Mouse (Mus musculus): Measurements from ENCODE around the gene Rmi2. TPM values are rescaled to one million over a fixed set of nuclear protein-coding genes. Genes with fewer than 3 reads are reported as not detected.
A peak's percentile ranks its signal among the peaks of the same experiment; 100 is the strongest.

Rmi2 gene
- total RNA-seq (2014; rRNA removed): 1.3 and 4.1 TPM in 2 replicates
- polyA plus RNA-seq (2015; fragmentation: Nextera tagmentation; extraction: Ambion mirVana): 0.58 and 0.64 TPM in 2 replicates

DNA sequence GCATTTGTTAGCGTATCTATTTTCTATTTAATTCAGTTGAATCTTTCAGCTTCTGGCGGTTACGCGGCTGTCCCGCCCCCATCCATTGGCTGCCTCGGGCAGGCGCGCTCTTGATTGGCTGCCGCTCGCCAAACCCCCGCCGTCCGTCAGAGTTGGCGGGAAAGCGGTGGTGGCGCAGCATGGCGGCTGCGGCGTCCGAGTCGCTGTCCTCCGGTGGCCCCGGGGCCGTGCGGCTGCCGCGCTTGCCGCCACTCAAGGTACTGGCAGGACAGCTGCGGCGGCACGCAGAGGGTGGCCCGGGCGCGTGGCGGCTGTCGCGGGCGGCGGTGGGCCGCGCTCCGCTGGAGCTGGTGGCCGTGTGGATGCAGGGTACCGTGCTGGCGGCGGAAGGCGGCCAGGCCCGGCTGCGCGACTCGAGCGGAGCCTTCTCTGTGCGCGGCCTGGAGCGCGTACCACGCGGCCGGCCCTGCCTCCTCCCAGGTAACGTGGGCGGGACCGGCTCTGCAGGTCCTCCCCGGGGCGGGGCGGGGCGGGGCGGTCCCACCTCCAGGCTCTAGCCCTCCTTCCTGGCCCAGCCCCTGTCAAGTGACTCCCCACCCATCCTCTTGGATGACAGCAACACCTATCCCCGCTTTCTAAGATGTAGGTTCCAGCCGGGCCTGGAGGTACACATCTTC is at the start of gene Rmi2:
Gene Rmi2 (plus strand): TSS at position 149 of the 677 bp plus-strand sequence.
- H3K36me3 ChIP-seq (ENCODE audit: insufficient read depth, low read length): no peaks in the 10 kb centered on the region
- DNase-seq (ENCODE audit: low spot score) (peak; percentile 91), ATAC-seq (peak; percentile 91)
- no peak for TF ChIP-seq CTCF (IDR thresholded peaks at IDR 0.05; ENCODE audit: low read depth)
- H3K9me3 ChIP-seq (ENCODE audit: low read length): no peaks in the 10 kb centered on the region
- peak within 1 kb of the TSS; percentile 90 for H3K4me2 ChIP-seq (ENCODE audit: low read depth, low read length)
- H3K9ac ChIP-seq (replicated peaks; ENCODE audit: low read length): peak within 1 kb of the TSS; percentile 52; the same call in 1 of the 2 replicates
- no peaks in the 10 kb centered on the region for H3K4me1 ChIP-seq (ENCODE audit: insufficient read depth, low read length)
- H3K27me3 ChIP-seq (ENCODE audit: insufficient read depth, low read length): no peaks in the 10 kb centered on the region
- no peak within 1 kb of the TSS for H3K27ac ChIP-seq
- 3% methylated on average over 63 of the region's 69 CpGs for WGBS
- H3K4me3 ChIP-seq (ENCODE audit: low read length): peak within 1 kb of the TSS; percentile 82

DNA sequence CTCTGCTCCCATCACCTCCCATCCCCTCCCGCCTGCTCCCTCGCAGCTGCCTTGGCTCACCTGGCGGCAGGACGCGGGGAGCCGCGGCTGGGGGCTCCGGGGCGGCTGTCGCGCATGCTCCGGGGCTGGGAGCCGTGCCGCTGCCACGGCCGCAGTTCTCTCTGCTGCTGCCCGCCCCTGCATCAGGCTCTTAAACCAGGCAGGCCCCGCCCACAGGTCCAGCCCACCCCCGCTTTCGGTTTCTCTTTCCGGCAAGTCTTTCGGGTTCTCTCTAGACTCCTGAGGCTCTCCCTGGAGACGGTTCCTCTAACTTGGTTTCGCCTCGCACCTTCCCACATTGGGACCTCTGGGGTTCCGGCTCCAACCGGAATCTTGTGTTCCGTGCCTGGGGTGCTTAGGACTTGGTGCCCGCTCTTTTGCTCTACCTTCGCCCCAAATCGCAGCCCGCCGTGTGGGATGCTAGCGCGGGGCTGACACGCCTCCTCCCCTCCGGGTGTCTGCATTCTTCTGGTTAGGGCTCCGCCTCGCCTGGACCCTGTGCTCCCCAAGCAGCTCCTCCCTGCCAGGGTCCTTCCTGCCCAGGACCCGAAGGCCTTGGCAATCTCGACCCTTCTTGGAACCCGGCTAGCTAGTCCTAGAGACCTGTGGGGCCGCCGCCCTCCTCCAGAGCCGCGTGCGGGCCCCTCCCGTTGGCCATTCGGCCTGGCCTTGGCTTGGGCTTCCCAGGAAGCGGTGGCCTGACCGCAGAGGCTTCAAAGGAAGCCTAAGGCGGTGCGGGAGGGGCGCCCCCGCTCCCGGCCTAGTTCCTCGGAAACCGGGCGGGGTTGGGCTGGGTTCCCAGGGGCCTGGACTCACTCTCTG is 49.3 kb upstream of the Rmi2 start, which contains the start of gene Socs1:
Gene Socs1 (minus strand): TSS at position 166 of the 861 bp plus-strand sequence.
- TF ChIP-seq CTCF (IDR thresholded peaks at IDR 0.05; ENCODE audit: low read depth): no peak
- under 1% methylated on average over 59 of the region's 59 CpGs for WGBS
- H3K4me2 ChIP-seq (ENCODE audit: low read depth, low read length): peak within 1 kb of the TSS; percentile 99
- ATAC-seq (peak; percentile 88), DNase-seq (ENCODE audit: low spot score) (peak; percentile 90)
- peak within 1 kb of the TSS; percentile 80 for H3K9ac ChIP-seq (replicated peaks; ENCODE audit: low read length)
- no peaks in the 10 kb centered on the region for H3K9me3 ChIP-seq (ENCODE audit: low read length)
- peaks cover 7% of the 10 kb centered on the region for H3K4me1 ChIP-seq (ENCODE audit: insufficient read depth, low read length)
- H3K27ac ChIP-seq: peak within 1 kb of the TSS; percentile 90
- no peaks in the 10 kb centered on the region for H3K27me3 ChIP-seq (ENCODE audit: insufficient read depth, low read length)
- H3K36me3 ChIP-seq (ENCODE audit: insufficient read depth, low read length): no peaks in the 10 kb centered on the region
- H3K4me3 ChIP-seq (ENCODE audit: low read length): peak within 1 kb of the TSS; percentile 74

DNA sequence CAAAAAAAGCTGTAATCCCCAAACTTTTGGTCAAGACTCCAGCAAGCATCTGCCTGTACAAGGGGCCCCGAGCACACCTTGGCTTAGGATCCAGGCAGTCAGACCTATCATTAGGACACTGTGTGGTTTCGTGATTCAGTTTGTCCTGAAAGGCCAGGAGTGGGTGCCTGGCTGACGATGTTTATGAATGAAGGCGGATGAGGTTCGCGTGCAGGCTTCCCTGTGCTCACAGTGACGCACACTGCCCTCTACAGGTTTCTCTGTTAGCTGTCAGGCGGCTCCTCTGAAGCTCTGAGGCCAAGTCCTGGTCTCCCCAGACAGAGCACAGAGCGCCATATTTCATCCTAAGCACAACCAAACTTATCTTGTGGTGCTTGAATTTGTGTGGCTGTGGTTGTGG is 48.6 kb upstream of the Rmi2 start:
- no peaks in the 10 kb centered on the region for H3K9me3 ChIP-seq (ENCODE audit: low read length)
- peak; percentile 48 for ATAC-seq
- 1% methylated on average over 9 of the region's 9 CpGs for WGBS

DNA sequence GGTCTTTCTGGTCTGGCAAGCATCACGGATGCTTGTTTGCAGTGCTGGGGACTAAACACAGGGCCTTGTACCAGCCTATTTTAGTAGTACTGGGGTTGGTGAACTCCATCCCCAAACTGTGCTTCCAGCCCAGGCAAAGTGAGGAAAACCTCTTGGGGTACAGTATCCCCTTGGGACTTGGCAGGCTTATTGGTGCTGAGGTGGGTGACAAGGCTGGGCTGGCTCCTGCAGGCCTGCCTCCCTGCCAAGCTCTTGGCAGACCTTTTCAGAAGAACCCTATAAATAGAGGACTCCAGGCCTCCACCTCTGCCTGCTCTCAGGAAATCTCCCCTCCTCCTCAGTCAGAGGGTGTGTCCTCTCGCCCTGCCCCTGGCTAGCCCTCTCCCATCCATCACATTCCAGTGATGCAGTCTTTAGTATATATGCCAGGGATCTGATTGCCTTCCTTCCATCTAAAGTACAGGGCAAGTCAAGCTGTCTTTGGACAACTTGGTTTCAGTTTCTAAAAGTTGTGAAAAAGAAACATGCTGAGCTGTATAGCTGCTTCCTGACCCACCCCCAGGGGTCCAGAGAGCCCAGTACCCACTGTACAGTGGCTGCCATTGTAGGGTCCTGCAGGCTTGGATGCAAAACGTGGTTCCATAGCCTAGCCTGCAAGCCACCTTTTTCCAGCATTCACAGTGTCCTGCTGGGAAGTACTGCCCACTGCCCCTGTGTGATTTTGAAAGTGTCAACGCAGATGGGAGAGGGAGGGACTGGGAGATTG is 47.9 kb upstream of the Rmi2 start:
- no peak for ATAC-seq
- no peak overlapping the region for H3K4me3 ChIP-seq (ENCODE audit: low read length)
- no peak for TF ChIP-seq CTCF (IDR thresholded peaks at IDR 0.05; ENCODE audit: low read depth)
- 55% methylated on average over 4 of the region's 4 CpGs for WGBS
- no peak overlapping the region for H3K27ac ChIP-seq
- no peaks in the 10 kb centered on the region for H3K36me3 ChIP-seq (ENCODE audit: insufficient read depth, low read length)
- no peak overlapping the region for H3K9ac ChIP-seq (replicated peaks; ENCODE audit: low read length)
- no peaks in the 10 kb centered on the region for H3K9me3 ChIP-seq (ENCODE audit: low read length)
- H3K4me1 ChIP-seq (ENCODE audit: insufficient read depth, low read length): peaks cover 7% of the 10 kb centered on the region
- no peak overlapping the region for H3K4me2 ChIP-seq (ENCODE audit: low read depth, low read length)
- no peaks in the 10 kb centered on the region for H3K27me3 ChIP-seq (ENCODE audit: insufficient read depth, low read length)
- no peak for DNase-seq (ENCODE audit: low spot score)

More for the DNA sequence above, 48.6 kb upstream of the Rmi2 start:
- H3K4me2 ChIP-seq (ENCODE audit: low read depth, low read length): peak overlapping the region; percentile 99
- H3K4me1 ChIP-seq (ENCODE audit: insufficient read depth, low read length): peaks cover 7% of the 10 kb centered on the region
- H3K9ac ChIP-seq (replicated peaks; ENCODE audit: low read length): peak overlapping the region; percentile 80
- peak; percentile 90 for TF ChIP-seq CTCF (IDR thresholded peaks at IDR 0.05; ENCODE audit: low read depth)
- peak; percentile 95 for DNase-seq (ENCODE audit: low spot score)
- H3K27me3 ChIP-seq (ENCODE audit: insufficient read depth, low read length): no peaks in the 10 kb centered on the region
- peak overlapping the region; percentile 90 for H3K27ac ChIP-seq
- H3K36me3 ChIP-seq (ENCODE audit: insufficient read depth, low read length): no peaks in the 10 kb centered on the region
- peak overlapping the region; percentile 74 for H3K4me3 ChIP-seq (ENCODE audit: low read length)

DNA sequence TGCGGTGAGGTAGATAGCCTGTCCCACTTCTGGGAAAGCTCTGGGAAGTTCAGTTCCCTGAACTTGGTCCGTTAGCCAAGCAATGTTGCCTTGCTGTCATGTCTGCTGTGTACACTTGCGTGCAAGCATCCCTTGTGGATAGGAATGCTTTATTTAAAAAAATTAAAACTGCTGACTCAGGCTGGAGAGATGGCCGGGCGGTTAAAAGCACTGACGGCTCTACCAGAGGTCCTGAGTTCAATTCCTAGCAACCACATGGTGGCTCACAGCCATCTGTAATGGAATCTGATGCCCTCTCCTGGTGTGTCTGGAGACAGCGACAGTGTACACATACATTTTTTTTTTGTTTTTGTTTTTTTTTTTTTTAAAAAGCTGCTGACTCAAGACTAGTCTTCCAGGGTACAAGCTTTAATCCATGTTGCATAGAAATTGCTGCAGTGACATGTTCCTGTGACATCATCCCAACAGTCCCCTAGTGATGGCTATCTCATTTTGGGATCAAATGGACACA is 47.3 kb upstream of the Rmi2 start:
- Histone ChIP-seq H3K36me3 (ENCODE audit: insufficient read depth, low read length) (no peaks in the 10 kb centered on the region), H3K4me2 (ENCODE audit: low read depth, low read length) (no peak overlapping the region), H3K4me3 (ENCODE audit: low read length) (no peak overlapping the region), H3K27ac (no peak overlapping the region), H3K4me1 (ENCODE audit: insufficient read depth, low read length) (peaks cover 7% of the 10 kb centered on the region), H3K9me3 (ENCODE audit: low read length) (no peaks in the 10 kb centered on the region), H3K27me3 (ENCODE audit: insufficient read depth, low read length) (no peaks in the 10 kb centered on the region), H3K9ac (replicated peaks; ENCODE audit: low read length) (no peak overlapping the region)
- WGBS: 76% methylated on average over 7 of the region's 7 CpGs
- 0 out of 2 replicates have a peak, but pooled peaks have one; percentile 22 for TF ChIP-seq CTCF (IDR thresholded peaks at IDR 0.05; ENCODE audit: low read depth)
- ATAC-seq (no peak), DNase-seq (ENCODE audit: low spot score) (no peak)

DNA sequence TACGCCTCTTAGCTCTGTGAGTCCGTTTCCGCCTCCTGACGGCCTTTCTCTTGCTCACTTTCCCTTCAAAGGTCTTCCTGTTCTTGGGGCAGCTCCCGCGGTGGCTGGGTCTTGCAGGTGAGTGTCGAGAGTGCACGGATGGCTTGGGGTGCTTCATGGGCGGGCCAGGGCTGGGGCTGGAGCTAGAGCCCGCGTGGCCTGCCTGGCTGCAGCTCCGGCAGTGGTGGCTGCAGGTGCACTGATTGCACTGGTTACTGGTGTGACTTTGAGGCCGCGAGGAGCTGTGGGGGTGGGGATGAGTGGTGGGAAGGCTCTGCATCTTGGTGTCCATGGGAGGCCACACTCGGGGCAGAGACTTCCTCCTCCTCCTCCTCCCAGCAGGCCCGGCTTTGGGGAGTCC is 46.6 kb upstream of the Rmi2 start, which contains the start of gene Tnp2:
Gene Tnp2 (minus strand): TSS at position 390 of the 400 bp plus-strand sequence.
- H3K9me3 ChIP-seq (ENCODE audit: low read length): no peaks in the 10 kb centered on the region
- 53% methylated on average over 16 of the region's 16 CpGs for WGBS
- H3K4me2 ChIP-seq (ENCODE audit: low read depth, low read length): no peak within 1 kb of the TSS
- H3K4me3 ChIP-seq (ENCODE audit: low read length): no peak within 1 kb of the TSS
- H3K4me1 ChIP-seq (ENCODE audit: insufficient read depth, low read length): peaks cover 7% of the 10 kb centered on the region
- no peak within 1 kb of the TSS for H3K27ac ChIP-seq
- no peaks in the 10 kb centered on the region for H3K36me3 ChIP-seq (ENCODE audit: insufficient read depth, low read length)
- no peaks in the 10 kb centered on the region for H3K27me3 ChIP-seq (ENCODE audit: insufficient read depth, low read length)
- TF ChIP-seq CTCF (IDR thresholded peaks at IDR 0.05; ENCODE audit: low read depth): no peak
- H3K9ac ChIP-seq (replicated peaks; ENCODE audit: low read length): no peak within 1 kb of the TSS
- ATAC-seq: no peak
- no peak for DNase-seq (ENCODE audit: low spot score)

Measured in hindbrain, postnatal 0 days (tissue).